Mouse (Mus musculus) stomach, postnatal 0 days (tissue): ENCODE measurements around the gene Cbx7.

Experiments
- CTCF ChIP-seq: IDR thresholded peaks from 2 replicates; pipeline ENCODE4 v1.5.1; 2016; ENCODE audit warnings: antibody characterized with exemption, low read depth, mild to moderate bottlenecking, moderate library complexity
- EP300 ChIP-seq: optimal IDR thresholded peaks from 2 replicates; pipeline ENCODE3; 2016; ENCODE audit warnings: antibody characterized with exemption

DNA sequence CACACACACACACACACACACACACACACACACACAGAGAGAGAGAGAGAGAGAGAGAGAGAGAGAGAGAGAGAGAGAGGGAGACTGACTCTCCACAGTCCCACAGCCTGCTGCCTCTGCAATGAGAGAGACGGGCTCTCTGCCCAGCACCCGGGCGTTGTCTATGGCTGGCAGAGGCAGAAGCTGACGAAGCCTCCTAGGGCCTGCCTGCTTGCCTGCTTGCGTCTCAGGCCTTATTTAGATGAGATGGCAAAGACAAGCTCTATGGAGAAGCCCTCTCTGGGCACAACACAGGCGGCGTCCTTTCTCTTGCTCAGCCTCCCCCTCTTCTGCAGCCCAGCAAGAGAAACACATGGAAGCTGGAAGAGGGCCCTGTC lies 39.3 kb upstream of the Cbx7 start:
- TF ChIP-seq CTCF (no peak), EP300 (no peak)
